Mouse (Mus musculus) embryo, embryonic 11.5 days (tissue): Measurements from ENCODE around the gene Bicd1.
"Not testable (repeated sequence)": the region's sequence is repeated elsewhere in the genome, so short reads cannot be mapped to it uniquely, and the experiment has no call there.

Experiments used
- DNase-seq: peaks from one replicate; pipeline ENCODE4 v3.0.0-alpha.2; 2012; ENCODE audit warnings: low read depth, low spot score

Gene Bicd1

DNA sequence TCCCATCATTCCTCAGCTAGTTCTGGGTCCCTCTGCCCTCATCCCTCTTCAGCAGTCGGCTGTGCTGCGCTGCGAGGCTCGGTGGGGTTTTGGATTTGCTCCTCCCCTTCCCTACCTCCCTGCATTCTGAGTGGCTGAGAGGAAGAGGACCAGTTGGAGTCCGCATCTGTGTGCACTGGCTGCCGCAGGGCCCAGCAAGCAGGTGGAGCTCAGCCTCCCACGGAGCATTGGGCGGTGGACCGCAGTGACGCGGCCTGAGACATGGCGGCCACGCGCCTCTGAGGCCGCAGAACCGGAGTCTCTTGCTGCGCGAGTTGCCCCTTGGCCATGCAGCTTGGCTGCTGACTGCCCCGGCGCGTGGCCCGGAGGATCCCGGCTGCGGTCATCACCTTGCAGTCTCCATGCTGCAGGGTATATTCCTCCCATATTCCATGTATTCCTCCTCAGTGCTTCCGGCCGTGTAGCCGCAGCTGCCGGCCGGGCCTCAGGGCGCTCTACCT, at the start of gene Bicd1:
Gene Bicd1, plus strand, starts transcription at position 54 of the 500 bp plus-strand sequence.
- peak; percentile 68 for DNase-seq

- DNase-seq: not testable (repeated sequence)
Measured at GRCm38 (mm10) chr6:149362533-149362932, 46.2 kb upstream of the Bicd1 start.

DNA sequence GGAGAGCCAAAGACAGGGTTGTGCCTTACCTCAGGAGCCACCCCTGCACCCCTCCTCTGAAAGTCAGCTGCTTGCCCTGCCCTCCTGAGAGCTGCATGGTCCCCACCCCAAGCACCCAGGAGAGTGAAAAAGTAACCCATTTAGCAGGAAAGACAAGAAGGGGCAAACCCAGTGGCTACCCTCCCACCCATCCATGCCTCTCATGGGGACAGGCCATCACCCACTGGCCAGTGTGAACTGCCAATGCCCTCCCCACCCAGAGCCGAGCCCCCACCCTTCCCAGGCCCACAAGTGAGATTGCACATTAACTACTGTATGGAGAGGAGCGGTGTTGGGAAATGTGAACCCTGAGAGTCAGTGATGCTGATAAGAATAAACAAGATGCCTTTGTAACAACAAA, 42.7 kb upstream of the Bicd1 start:
- not testable (repeated sequence) for DNase-seq

DNA sequence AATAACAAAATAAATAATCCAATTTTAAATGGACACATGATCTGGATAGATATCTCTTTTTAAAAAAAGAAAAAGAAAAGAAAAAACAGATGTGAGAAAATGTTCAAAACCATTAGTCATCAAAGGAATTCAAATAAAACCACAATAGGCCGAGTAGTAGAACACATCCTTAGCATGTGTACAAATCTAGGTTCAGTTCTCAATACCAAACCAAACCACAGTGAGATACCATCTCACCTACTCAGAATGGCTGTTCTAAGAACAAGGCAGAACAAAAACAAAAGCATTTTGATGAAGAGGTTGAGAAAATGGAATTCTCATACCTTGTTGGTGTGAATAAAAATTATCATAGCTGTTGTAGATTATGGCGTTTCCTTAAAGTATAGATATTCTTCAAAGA, 42.3 kb upstream of the Bicd1 start:
- DNase-seq: no peak

GRCm38 (mm10) chr6:149374986-149375457, 33.7 kb upstream of the Bicd1 start:
- DNase-seq: peak; percentile 40

DNA sequence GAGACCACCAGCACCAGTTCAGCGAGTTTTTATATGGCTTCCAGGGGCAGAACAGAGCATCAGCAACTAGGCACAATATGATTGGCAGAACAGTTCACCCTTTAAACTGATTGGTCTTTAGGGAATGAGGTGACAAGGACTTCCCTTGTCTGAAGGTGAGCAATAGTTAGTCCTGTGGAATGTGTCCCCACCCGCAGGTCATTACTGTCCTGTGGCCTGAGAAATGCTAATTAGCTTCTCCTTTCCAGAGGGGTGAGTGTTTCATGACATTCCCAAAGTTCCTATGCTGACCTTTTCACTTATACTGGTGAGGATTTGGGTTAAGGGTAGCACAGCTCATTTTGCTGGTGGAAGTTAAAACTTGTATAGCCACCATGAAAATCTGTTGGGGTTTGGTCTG, 25.2 kb upstream of the Bicd1 start:
- DNase-seq: no peak

GRCm38 (mm10) chr6:149386389-149386788, 22.3 kb upstream of the Bicd1 start:
- no peak for DNase-seq

GRCm38 (mm10) chr6:149389626-149390025, 19.1 kb upstream of the Bicd1 start:
- not testable (repeated sequence) for DNase-seq

- no peak for DNase-seq
Measured at GRCm38 (mm10) chr6:149399396-149399795, 9.3 kb upstream of the Bicd1 start.

- DNase-seq: peak; percentile 5
Measured at GRCm38 (mm10) chr6:149409341-149409740, 655 bp downstream of the Bicd1 start.

GRCm38 (mm10) chr6:149409845-149410244, 1.2 kb downstream of the Bicd1 start:
- DNase-seq: no peak

- no peak for DNase-seq
Measured at GRCm38 (mm10) chr6:149413256-149413655, 4.6 kb downstream of the Bicd1 start.

- DNase-seq: no peak
Measured at GRCm38 (mm10) chr6:149424748-149425147, 16.1 kb downstream of the Bicd1 start.

- DNase-seq: no peak
Measured at GRCm38 (mm10) chr6:149439140-149439539, 30.5 kb downstream of the Bicd1 start.

- no peak for DNase-seq
Measured at GRCm38 (mm10) chr6:149442884-149443283, 34.2 kb downstream of the Bicd1 start.

DNA sequence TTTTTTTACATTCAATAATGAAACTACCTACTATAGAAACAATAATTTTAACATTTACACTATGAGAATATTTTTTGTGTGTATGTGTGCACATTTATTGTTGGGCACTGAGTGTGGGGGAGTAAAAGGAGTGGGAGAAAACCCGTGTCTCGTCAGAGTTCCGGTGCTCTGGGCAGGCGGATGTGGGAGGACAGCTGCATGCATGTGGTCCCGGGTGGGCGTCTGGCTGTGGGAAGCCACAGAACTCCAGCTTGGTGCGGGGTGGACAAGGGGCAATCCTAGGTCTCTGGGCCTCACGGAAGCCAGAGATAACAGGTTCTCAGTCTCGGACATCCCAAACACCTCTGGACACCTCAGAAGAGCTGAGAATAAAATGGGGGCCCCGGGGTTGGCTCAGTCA, 37.2 kb downstream of the Bicd1 start:
- DNase-seq: no peak

DNA sequence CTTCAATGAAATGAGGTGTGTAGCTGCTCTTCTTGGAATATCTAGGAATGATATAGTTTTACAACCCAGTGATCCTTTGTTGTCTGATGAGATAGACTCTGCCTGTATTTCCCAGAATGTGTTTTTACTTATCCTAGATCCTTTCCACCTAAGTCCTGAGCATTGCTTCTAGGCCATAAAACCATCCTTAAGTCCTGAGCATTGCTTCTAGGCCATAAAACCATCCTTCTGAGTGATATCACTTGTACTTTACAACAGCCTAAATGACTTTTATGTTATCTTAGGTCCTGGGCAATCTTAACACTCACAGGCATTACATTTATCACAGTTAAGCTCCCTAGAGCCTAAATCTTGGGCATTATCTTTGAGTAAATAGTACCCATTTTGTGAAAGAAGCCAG, 48.6 kb downstream of the Bicd1 start:
- DNase-seq: no peak

DNA sequence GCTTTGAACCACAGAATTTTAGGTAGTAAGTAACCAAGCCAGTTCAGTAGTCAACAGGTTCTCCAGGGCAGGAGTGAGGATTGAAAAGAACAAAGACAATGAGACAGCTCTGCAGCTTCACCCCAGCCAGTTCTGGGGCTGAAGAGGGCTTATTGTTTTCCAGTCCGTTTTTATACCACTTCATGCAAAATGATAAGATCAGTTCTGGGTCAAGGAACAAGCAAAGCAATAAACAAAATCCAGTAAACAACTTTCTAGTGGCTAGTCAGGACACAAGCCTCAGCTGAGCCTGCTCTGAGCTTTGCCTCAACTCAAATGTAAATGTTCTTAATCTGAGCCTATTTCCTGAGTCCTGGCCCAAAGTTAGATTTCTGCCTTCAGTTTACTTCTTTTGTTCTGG, 52.3 kb downstream of the Bicd1 start:
- no peak for DNase-seq

DNA sequence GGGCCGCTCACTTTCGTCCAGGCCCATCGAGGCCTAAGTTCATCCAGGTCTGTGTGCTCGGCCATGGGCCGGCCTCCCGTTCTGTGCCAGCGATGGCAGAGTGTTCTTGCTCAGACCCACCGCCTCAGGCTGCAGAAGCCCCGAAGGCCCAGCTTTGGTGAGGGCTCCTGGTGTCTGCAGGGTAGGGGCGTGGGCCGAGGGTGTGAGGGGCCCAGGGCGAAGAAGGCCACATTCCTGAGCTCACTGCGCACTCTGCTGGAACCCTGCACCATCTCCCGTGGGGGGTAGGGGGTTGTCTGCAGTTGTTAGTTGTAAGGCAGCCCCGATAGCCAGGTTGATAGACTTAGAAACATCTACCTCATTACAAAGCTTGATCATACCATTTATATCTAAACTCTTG, 62.8 kb downstream of the Bicd1 start:
- no peak for DNase-seq

GRCm38 (mm10) chr6:149472441-149472840, 63.8 kb downstream of the Bicd1 start:
- not testable (repeated sequence) for DNase-seq

DNA sequence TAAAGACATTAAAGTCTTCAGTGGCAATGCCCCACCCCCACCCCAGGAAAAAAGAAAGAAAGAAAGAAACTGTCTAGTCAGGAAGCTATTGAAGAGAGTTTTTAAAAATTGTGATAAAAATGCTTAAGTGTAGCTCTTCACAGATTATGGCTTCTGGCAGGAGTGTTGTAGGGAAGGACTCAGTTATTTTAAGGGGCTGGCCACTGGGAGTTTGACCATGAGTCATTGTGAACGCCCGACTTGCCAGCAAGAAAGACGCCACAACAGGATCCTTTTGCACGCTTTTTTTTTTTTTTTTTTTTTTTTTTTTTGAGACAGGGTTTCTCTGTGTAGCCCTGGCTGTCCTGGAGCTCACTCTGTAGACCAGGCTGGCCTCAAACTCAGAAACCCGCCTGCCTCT, 73.2 kb downstream of the Bicd1 start:
- DNase-seq: not testable (repeated sequence)

- DNase-seq: no peak
Measured at GRCm38 (mm10) chr6:149494662-149495061, 86.0 kb downstream of the Bicd1 start.

GRCm38 (mm10) chr6:149495925-149496324, 87.2 kb downstream of the Bicd1 start:
- no peak for DNase-seq
